Mouse (Mus musculus): ENCODE results near the gene Mettl5.

DNA sequence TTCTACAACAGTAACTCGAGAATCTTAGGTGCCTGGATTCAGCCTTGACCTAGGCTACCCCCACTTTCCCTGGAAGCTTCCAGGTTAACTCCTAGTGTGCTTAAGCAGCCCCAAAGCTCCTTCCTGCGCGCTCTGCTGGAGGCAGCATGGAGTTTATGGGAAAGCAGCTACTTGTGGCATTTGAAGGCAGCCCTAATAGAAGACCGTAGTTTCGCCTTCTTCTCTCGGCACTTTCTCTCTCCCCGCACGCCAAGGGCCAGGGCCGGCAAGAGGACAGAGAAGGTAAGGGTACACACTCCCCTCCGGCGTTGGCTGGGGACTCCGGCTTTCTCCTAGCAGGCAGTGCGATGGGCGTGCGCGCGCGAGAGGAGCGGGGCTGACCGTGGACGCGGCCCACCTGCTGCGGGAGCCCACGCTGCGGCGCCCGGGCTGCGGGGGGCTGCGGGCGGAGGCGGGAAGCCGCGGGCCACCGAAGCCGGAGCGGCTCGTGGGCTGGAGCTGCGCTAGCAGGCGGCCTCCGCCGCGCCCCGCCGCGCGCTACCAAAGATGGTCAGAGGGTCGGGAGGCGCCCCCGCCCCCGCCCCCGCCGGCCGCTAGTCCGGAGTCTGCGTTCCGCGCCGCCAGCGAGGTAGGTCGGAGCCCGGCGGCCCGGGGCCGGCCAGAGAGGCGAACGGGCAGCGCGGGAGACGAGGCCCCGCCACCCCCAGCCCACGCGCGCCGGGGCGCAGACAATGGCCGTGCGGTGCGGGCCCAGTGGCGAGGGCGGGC is 62.9 kb downstream of the Mettl5 start:
- TF ChIP-seq GATA1 (IDR thresholded peaks at IDR 0.05; ENCODE audit: low read length): no peak
- no peak for TF ChIP-seq TAL1 (IDR thresholded peaks at IDR 0.05; ENCODE audit: low read length)
